16 mouse cellular contexts compared by ENCODE assay signal in genomic region chr9:83399414-83399813, GRCm38 (mm10).
"Had no signal": no experiment of that assay in that cellular context is flagged by ENCODE, and none has a peak within 500 bp of the region (broad histone marks: within the 10 kb centered on the region; RNA-seq: fewer than 3 reads in every experiment).

No protein-coding gene starts in this region.

- H3K9me3 ChIP-seq: neural tube, embryonic 13.5 days; neural tube, embryonic 15.5 days; stomach, embryonic 15.5 days had no signal

- H3K27ac ChIP-seq: neural tube, embryonic 13.5 days; neural tube, embryonic 15.5 days; stomach, embryonic 15.5 days; stomach, postnatal 0 days had no signal

- H3K9ac ChIP-seq: neural tube, embryonic 13.5 days; neural tube, embryonic 15.5 days; stomach, embryonic 15.5 days had no signal

- H3K4me1 ChIP-seq: neural tube, embryonic 13.5 days; neural tube, embryonic 15.5 days; stomach, embryonic 15.5 days had no signal

- H3K4me3 ChIP-seq: neural tube, embryonic 13.5 days; neural tube, embryonic 15.5 days; stomach, embryonic 15.5 days had no signal

- H3K4me2 ChIP-seq: neural tube, embryonic 13.5 days; neural tube, embryonic 15.5 days; stomach, embryonic 15.5 days had no signal

- DNase-seq: retina, postnatal 1 day; right cerebral cortex, adult 18-20 months; right cerebral cortex, postnatal 14 days; right cerebral cortex, postnatal 25 days; right cerebral cortex, postnatal 4 days; spleen, adult 18-20 months; thymus, adult 18-20 months; thymus, adult 2 months; thymus, postnatal 14 days; thymus, postnatal 25 days; thymus, postnatal 36 days; thymus, postnatal 4 days had no signal

- H3K27me3 ChIP-seq: neural tube, embryonic 13.5 days; neural tube, embryonic 15.5 days; stomach, embryonic 15.5 days had no signal
